Mouse (Mus musculus) intestine, postnatal 0 days (tissue): ENCODE data around the gene Adra2b. TPM values are rescaled to one million over a fixed set of nuclear protein-coding genes. Genes with fewer than 3 reads are reported as not detected.

Experiments used
- ATAC-seq: fragments of 200-750 bp; cut with Nextera tagmentation; 2 replicates; pipeline ENCODE4 v1.8.0; 2017; ENCODE audit warnings: mild to moderate bottlenecking, moderate TSS enrichment, moderate library complexity
- H3K27ac ChIP-seq: fragments of 300-500 bp; sonication (generic); 2 replicates; pipeline ENCODE4 v1.5.1; 2014; ENCODE audit warnings: mild to moderate bottlenecking, low read depth, low read length, moderate library complexity
- H3K27me3 ChIP-seq: fragments of 300-500 bp; sonication (generic); replicated peaks from 2 replicates; pipeline ENCODE4 v1.6.1; 2014; ENCODE audit warnings: low read length, mixed read lengths; ENCODE audit not compliant: control insufficient read depth, insufficient read depth
- H3K36me3 ChIP-seq: fragments of 300-500 bp; sonication (generic); 2 replicates; pipeline ENCODE4 v1.6.1; 2014; ENCODE audit warnings: mild to moderate bottlenecking, moderate library complexity; ENCODE audit not compliant: control insufficient read depth, insufficient read depth
- H3K4me1 ChIP-seq: fragments of 300-500 bp; sonication (generic); replicated peaks from 2 replicates; pipeline ENCODE4 v1.6.1; 2014; ENCODE audit warnings: antibody characterized with exemption, low read length, mixed read lengths; ENCODE audit not compliant: control insufficient read depth, insufficient read depth
- H3K4me2 ChIP-seq: fragments of 300-500 bp; sonication (generic); replicated peaks from 2 replicates; pipeline ENCODE4 v1.6.1; 2014; ENCODE audit warnings: low read depth, mild to moderate bottlenecking, moderate library complexity
- H3K4me3 ChIP-seq: fragments of 300-500 bp; sonication (generic); 2 replicates; pipeline ENCODE4 v1.5.1; 2014; ENCODE audit warnings: low read depth, low read length
- H3K9ac ChIP-seq: fragments of 300-500 bp; sonication (generic); 2 replicates; pipeline ENCODE4 v1.6.1; 2014; ENCODE audit warnings: mild to moderate bottlenecking, low read depth, low read length
- H3K9me3 ChIP-seq: fragments of 300-500 bp; sonication (generic); 2 replicates; pipeline ENCODE4 v1.6.1; 2016; ENCODE audit warnings: mixed run types; ENCODE audit not compliant: control insufficient read depth
- CTCF ChIP-seq: sonication (generic); IDR thresholded peaks from 2 replicates; pipeline ENCODE4 v1.5.1; 2016; ENCODE audit warnings: low read depth, mild to moderate bottlenecking, control low read depth, antibody characterized with exemption, moderate library complexity
- WGBS: fragments of 180-500 bp; shearing (Covaris S2); extraction: QIAGEN DNeasy Blood & Tissue Kit; methylation state at CpG from one replicate; pipeline ENCODE4 v1.1.7; 2014; 5-methylcytosine and 5-hydroxymethylcytosine counted together
- polyA plus RNA-seq: library from polyadenylated mRNA; unstranded; fragments of >200 nt; fragmentation: Nextera tagmentation; extraction: Ambion mirVana; gene quantifications from 2 replicates; pipeline ENCODE4 v1.2.1, GENCODE M21; 2015

Gene Adra2b
- polyA plus RNA-seq, 1 experiment from 2014 or later = 1.4 TPM

- Histone ChIP-seq H3K36me3 (no peaks in the 10 kb centered on the region), H3K4me3 (no peak overlapping the region), H3K27ac (no peak overlapping the region), H3K9ac (no peak overlapping the region), H3K9me3 (no peaks in the 10 kb centered on the region), H3K4me1 (no peaks in the 10 kb centered on the region), H3K27me3 (no peaks in the 10 kb centered on the region), H3K4me2 (no peak overlapping the region)
- TF ChIP-seq CTCF = no peak
- no peak for ATAC-seq
- 50% methylated on average over 10 of the region's 10 CpGs for WGBS
These were observed 52.8 kb downstream of the Adra2b start for GRCm38 (mm10) chr2:127415806-127416205.

GRCm38 (mm10) chr2:127416706-127417105 lies 53.7 kb downstream of the Adra2b start:
- 59% methylated on average over 3 of the region's 3 CpGs for WGBS
- Histone ChIP-seq H3K9ac (no peak overlapping the region), H3K4me3 (no peak overlapping the region), H3K27ac (no peak overlapping the region), H3K27me3 (no peaks in the 10 kb centered on the region), H3K4me2 (no peak overlapping the region), H3K9me3 (no peaks in the 10 kb centered on the region), H3K4me1 (no peaks in the 10 kb centered on the region), H3K36me3 (no peaks in the 10 kb centered on the region)
- ATAC-seq = no peak
- no peak for TF ChIP-seq CTCF

Other genes starting within 250 kb of the Adra2b start
- gene Ncaph, start 229.3 kb upstream of the Adra2b start, polyA plus RNA-seq = 14.0 and 15.1 TPM in 2 replicates
- 21.2 and 22.7 TPM in 2 replicates for gene Itpripl1, start 219.8 kb upstream of the Adra2b start, polyA plus RNA-seq
- gene 1810024B03Rik, start 154.9 kb upstream of the Adra2b start, polyA plus RNA-seq = 1.3 and 1.5 TPM in 2 replicates
- 14.2 and 15.4 TPM in 2 replicates for gene Snrnp200, start 154.8 kb upstream of the Adra2b start, polyA plus RNA-seq
- 38.3 and 39.3 TPM in 2 replicates for gene Ciao1, start 115.4 kb upstream of the Adra2b start, polyA plus RNA-seq
- 32.8 and 35.6 TPM in 2 replicates for gene Tmem127, start 115.3 kb upstream of the Adra2b start, polyA plus RNA-seq
- 51.7 and 53.7 TPM in 2 replicates for gene Stard7, start 93.0 kb upstream of the Adra2b start, polyA plus RNA-seq
- 3.7 and 4.4 TPM in 2 replicates for gene Dusp2, start 27.0 kb upstream of the Adra2b start, polyA plus RNA-seq
- not detected in 2 replicates for gene Astl, start 24.6 kb upstream of the Adra2b start, polyA plus RNA-seq
- gene Gpat2, start 62.0 kb downstream of the Adra2b start, polyA plus RNA-seq = 0.07 and 0.18 TPM in 2 replicates
- gene Fahd2a, start 81.4 kb downstream of the Adra2b start, polyA plus RNA-seq = 23.5 and 24.2 TPM in 2 replicates
- gene Kcnip3, start 158.9 kb downstream of the Adra2b start, polyA plus RNA-seq = 1.8 TPM in 2 replicates
- 0.04 TPM in 1 of 2 replicates, not detected in the other for gene Prom2, start 178.3 kb downstream of the Adra2b start, polyA plus RNA-seq
- 0.99 and 1.1 TPM in 2 replicates for gene Zfp661, start 223.9 kb downstream of the Adra2b start, polyA plus RNA-seq
- gene Mrps5, start 224.0 kb downstream of the Adra2b start, polyA plus RNA-seq = 65.9 and 71.0 TPM in 2 replicates